ENCODE assay signal across 18 mouse cellular contexts in the genomic region with DNA sequence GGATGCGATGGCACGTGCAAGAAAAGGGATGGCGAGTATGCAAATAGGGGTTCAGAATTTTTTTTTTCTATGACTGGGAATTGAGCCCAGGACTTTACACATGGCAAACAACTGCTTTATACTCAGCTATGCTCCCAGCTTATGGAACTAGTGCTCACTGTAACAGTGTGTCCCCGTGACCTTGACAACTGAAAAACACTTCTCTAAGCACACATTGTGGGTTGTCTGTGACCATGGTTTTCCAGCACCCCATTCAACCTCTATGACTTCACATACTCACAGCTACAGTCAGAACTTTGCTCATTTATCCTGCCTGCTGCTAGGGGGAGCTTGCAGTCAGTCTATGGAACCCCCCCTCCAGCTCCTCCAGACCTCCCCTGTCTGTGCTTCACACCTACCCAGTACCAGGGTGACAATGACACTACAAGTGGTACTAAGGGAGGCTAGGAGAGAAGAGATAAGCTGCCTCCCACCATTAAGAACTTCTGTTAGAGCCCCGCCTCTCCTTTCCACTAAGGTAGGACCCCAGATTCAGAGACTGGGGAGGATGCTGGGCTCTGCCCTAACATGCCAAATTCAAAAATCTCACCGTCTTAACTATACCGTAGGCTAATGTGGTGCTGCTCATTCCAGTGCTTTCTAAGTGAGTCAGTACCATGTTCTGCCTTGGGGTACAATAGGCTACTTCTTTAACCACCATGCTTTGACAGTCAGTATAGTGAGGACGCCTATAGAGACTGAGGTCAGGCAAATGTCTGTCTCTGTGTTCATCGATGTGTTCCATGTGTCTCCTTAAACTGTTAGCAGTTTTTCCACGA.
DNase-seq lines count a peak whose midpoint lies in the region; ATAC-seq and TF ChIP-seq lines count a peak whose summit lies in the region.
"Had no signal": no experiment of that assay in that cellular context is flagged by ENCODE, and none has a peak within 500 bp of the region (broad histone marks: within the 10 kb centered on the region; RNA-seq: fewer than 3 reads in every experiment).

No protein-coding gene starts in this region.

- ATAC-seq in frontal cortex, adult (ENCODE audit: low TSS enrichment): peak; percentile 45
- ATAC-seq in hindbrain, embryonic 15.5 days (ENCODE audit: low FRiP score, low read depth): 0 out of 2 replicates have a peak, but pooled peaks have one; percentile 38
- ATAC-seq in lung, postnatal 0 days: peak; percentile 62
- ATAC-seq: activated CD4-positive, CD25-positive, alpha-beta regulatory T cell, adult 4 months; inflammation-experienced regulatory T-cells, adult 6 months had no signal

- H3K4me3 ChIP-seq in hindbrain, embryonic 15.5 days: no peak overlapping the region
- no peak overlapping the region for H3K4me3 ChIP-seq in hindbrain, embryonic 10.5 days
- no peak overlapping the region for H3K4me3 ChIP-seq in lung, postnatal 0 days (ENCODE audit: low read depth, low read length)
- H3K4me3 ChIP-seq: embryonic facial prominence, embryonic 12.5 days; kidney, embryonic 15.5 days; liver, embryonic 15.5 days; neural tube, embryonic 13.5 days had no signal

- no peaks in the 10 kb centered on the region for H3K4me1 ChIP-seq in hindbrain, embryonic 15.5 days (replicated peaks)
- H3K4me1 ChIP-seq in hindbrain, embryonic 10.5 days (replicated peaks): peaks cover 10% of the 10 kb centered on the region
- H3K4me1 ChIP-seq in lung, postnatal 0 days (ENCODE audit: insufficient read depth, low read depth, low read length): no peaks in the 10 kb centered on the region
- H3K4me1 ChIP-seq: neural tube, embryonic 13.5 days had no signal

- no peaks in the 10 kb centered on the region for H3K36me3 ChIP-seq in hindbrain, embryonic 15.5 days
- peaks cover 11% of the 10 kb centered on the region for H3K36me3 ChIP-seq in hindbrain, embryonic 10.5 days
- no peaks in the 10 kb centered on the region for H3K36me3 ChIP-seq in lung, postnatal 0 days (ENCODE audit: insufficient read depth, low read length)
- H3K36me3 ChIP-seq: neural tube, embryonic 13.5 days had no signal

- DNase-seq in frontal cortex, postnatal 36 days (ENCODE audit: low spot score in 2 of 2): no peak
- DNase-seq in hindbrain, embryonic 10.5 days (ENCODE audit: low spot score): no peak
- peak; percentile 86 for DNase-seq in lung, postnatal 0 days (ENCODE audit: low spot score)
- no peak for DNase-seq in lung, adult 18-20 months
- DNase-seq in layer of hippocampus, postnatal 14 days (ENCODE audit: low spot score in 2 of 2): no peak
- DNase-seq in embryo, embryonic 11 days: no peak
- DNase-seq: adrenal gland, postnatal 36 days; cerebellum, adult 11-12 months; heart, adult 18-20 months; right cerebral cortex, postnatal 25 days had no signal

- WGBS in hindbrain, embryonic 15.5 days: 81% methylated on average over 10 of the region's 10 CpGs
- 90% methylated on average over 10 of the region's 10 CpGs for WGBS in hindbrain, embryonic 10.5 days
- 62% methylated on average over 10 of the region's 10 CpGs for WGBS in lung, postnatal 0 days

- H3K4me2 ChIP-seq in hindbrain, embryonic 15.5 days: no peak overlapping the region
- no peak overlapping the region for H3K4me2 ChIP-seq in lung, postnatal 0 days (replicated peaks; ENCODE audit: low read depth, low read length)
- H3K4me2 ChIP-seq: embryonic facial prominence, embryonic 12.5 days; kidney, embryonic 15.5 days; liver, embryonic 15.5 days; neural tube, embryonic 13.5 days had no signal

- peak; percentile 24 for TF ChIP-seq CTCF in lung, postnatal 0 days (IDR thresholded peaks at IDR 0.05)

- no peaks in the 10 kb centered on the region for H3K27me3 ChIP-seq in hindbrain, embryonic 15.5 days
- no peaks in the 10 kb centered on the region for H3K27me3 ChIP-seq in hindbrain, embryonic 10.5 days (ENCODE audit: insufficient read depth, poor library complexity, severe bottlenecking)
- no peaks in the 10 kb centered on the region for H3K27me3 ChIP-seq in lung, postnatal 0 days (replicated peaks; ENCODE audit: insufficient read depth, low read length)
- H3K27me3 ChIP-seq: embryonic facial prominence, embryonic 12.5 days; kidney, embryonic 15.5 days; liver, embryonic 15.5 days; neural tube, embryonic 13.5 days had no signal

- no peak overlapping the region for H3K27ac ChIP-seq in hindbrain, embryonic 15.5 days (replicated peaks)
- no peak overlapping the region for H3K27ac ChIP-seq in hindbrain, embryonic 10.5 days
- H3K27ac ChIP-seq in lung, postnatal 0 days (ENCODE audit: low read length): peak overlapping the region; percentile 76
- H3K27ac ChIP-seq: embryonic facial prominence, embryonic 12.5 days; kidney, embryonic 15.5 days; liver, embryonic 15.5 days; neural tube, embryonic 13.5 days had no signal

- no peak for TF ChIP-seq EP300 in lung, postnatal 0 days (IDR thresholded peaks at IDR 0.05)

- H3K9ac ChIP-seq in hindbrain, embryonic 15.5 days: no peak overlapping the region
- no peak overlapping the region for H3K9ac ChIP-seq in lung, postnatal 0 days (replicated peaks; ENCODE audit: low read depth)
- H3K9ac ChIP-seq: embryonic facial prominence, embryonic 12.5 days; kidney, embryonic 15.5 days; liver, embryonic 15.5 days; neural tube, embryonic 13.5 days had no signal

- no peaks in the 10 kb centered on the region for H3K9me3 ChIP-seq in hindbrain, embryonic 15.5 days
- H3K9me3 ChIP-seq in hindbrain, embryonic 10.5 days: no peaks in the 10 kb centered on the region
- H3K9me3 ChIP-seq in lung, postnatal 0 days (ENCODE audit: low read length): no peaks in the 10 kb centered on the region
- H3K9me3 ChIP-seq: embryonic facial prominence, embryonic 12.5 days; kidney, embryonic 15.5 days; liver, embryonic 15.5 days; neural tube, embryonic 13.5 days had no signal
